Comparison of ENCODE assay signal across 8 mouse cellular contexts in the genomic region with DNA sequence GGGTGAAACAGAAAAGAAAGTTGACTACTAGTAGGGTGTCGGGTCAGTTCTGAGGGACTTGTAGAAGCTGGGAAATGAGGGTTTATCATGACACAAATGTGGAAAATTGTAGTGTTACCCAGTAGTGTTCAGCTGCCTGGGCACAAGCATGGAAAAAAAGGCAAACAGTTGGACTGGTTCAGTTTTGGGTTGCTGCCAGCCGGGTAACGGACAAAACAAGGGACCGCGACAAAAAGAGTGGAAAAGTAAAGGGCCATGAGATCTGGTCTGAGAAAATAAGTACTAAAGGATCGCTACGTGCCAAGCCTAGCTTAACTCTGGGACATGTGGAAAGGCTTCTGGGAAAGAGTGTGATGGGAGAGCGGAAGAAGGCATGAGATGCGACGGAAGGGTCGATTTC. TPM values are rescaled to one million over a fixed set of nuclear protein-coding genes. Genes with fewer than 3 reads are reported as not detected.
DNase-seq lines count a peak whose midpoint lies in the region; ATAC-seq and TF ChIP-seq lines count a peak whose summit lies in the region.

No protein-coding gene starts in this region.

- TF ChIP-seq POLR2A in CH12.LX (IDR thresholded peaks at IDR 0.05; ENCODE audit: low read depth, low read length), result no peak

- in situ Hi-C loops in CH12.LX (cut with MboI; ENCODE audit: low pct_ligation_motif_present, low pct_unique_long_range_greater_than_20kb, low sequenced_read_pairs), result no loop called here

- dilution Hi-C loops in CH12.LX (cut with MboI; ENCODE audit: extremely low pct_ligation_motif_present, extremely low pct_unique_long_range_greater_than_20kb, low sequenced_read_pairs), result no loop called here

- H3K4me3 ChIP-seq in heart, embryonic 13.5 days, result peak overlapping the region; percentile 75
- H3K4me3 ChIP-seq in CH12.LX (replicated peaks in 1 of 3; ENCODE audit: low read depth in 2 of 3, low read length in 2 of 3, poor library complexity in 1 of 3), result peak overlapping the region in 1 of 3 experiments; percentile 53
- peak overlapping the region; percentile 64 for H3K4me3 ChIP-seq in forebrain, embryonic 14.5 days (ENCODE audit: low read depth, low read length)
- H3K4me3 ChIP-seq in liver, embryonic 14.5 days (ENCODE audit: insufficient read depth in 1 of 2, low read depth in 2 of 2, low read length in 2 of 2), result peak overlapping the region in 1 of 2 experiments; percentile 51; a peak in 1 of 4 replicates

- no peak for TF ChIP-seq EP300 in CH12.LX (IDR thresholded peaks at IDR 0.05; ENCODE audit: low read length)
- no peak for TF ChIP-seq EP300 in liver, embryonic 14.5 days (IDR thresholded peaks at IDR 0.05; ENCODE audit: low read depth)

- H3K9me3 ChIP-seq in heart, embryonic 13.5 days, result no peaks in the 10 kb centered on the region
- H3K9me3 ChIP-seq in CH12.LX (replicated peaks; ENCODE audit: low read length), result no peaks in the 10 kb centered on the region
- H3K9me3 ChIP-seq in forebrain, embryonic 14.5 days (replicated peaks; ENCODE audit: control insufficient read depth, low read length), result no peaks in the 10 kb centered on the region
- H3K9me3 ChIP-seq in liver, embryonic 14.5 days (ENCODE audit: control insufficient read depth, low read length), result no peaks in the 10 kb centered on the region

- no peaks in the 10 kb centered on the region for H3K79me2 ChIP-seq in CH12.LX (replicated peaks; ENCODE audit: control insufficient read depth, extremely low read depth, insufficient read depth, poor library complexity, severe bottlenecking)

- H3K27me3 ChIP-seq in heart, embryonic 13.5 days (replicated peaks), result no peaks in the 10 kb centered on the region
- H3K27me3 ChIP-seq in CH12.LX (replicated peaks), result no peaks in the 10 kb centered on the region
- H3K27me3 ChIP-seq in forebrain, embryonic 14.5 days (replicated peaks; ENCODE audit: control insufficient read depth, insufficient read depth, low read length), result no peaks in the 10 kb centered on the region
- peaks cover 22% of the 10 kb centered on the region for H3K27me3 ChIP-seq in liver, embryonic 14.5 days (ENCODE audit: control insufficient read depth, insufficient read depth, low read length)

- peaks cover 19% of the 10 kb centered on the region for H3K4me1 ChIP-seq in heart, embryonic 13.5 days
- no peaks in the 10 kb centered on the region; a peak in 1 of 4 replicates for H3K4me1 ChIP-seq in CH12.LX (ENCODE audit: control insufficient read depth in 1 of 2, insufficient read depth in 2 of 2)
- H3K4me1 ChIP-seq in forebrain, embryonic 14.5 days (ENCODE audit: control insufficient read depth, insufficient read depth, low read length), result peaks cover 8% of the 10 kb centered on the region
- no peaks in the 10 kb centered on the region for H3K4me1 ChIP-seq in liver, embryonic 14.5 days (replicated peaks; ENCODE audit: control insufficient read depth in 2 of 2, insufficient read depth in 2 of 2, low read length in 1 of 2)

- 46% methylated on average over 11 of the region's 11 CpGs for WGBS in heart, embryonic 13.5 days
- 41% methylated on average over 11 of the region's 11 CpGs for WGBS in forebrain, embryonic 14.5 days
- WGBS in liver, embryonic 14.5 days (ENCODE audit: insufficient replicate concordance), result 44% methylated on average over 11 of the region's 11 CpGs

- no peak for TF ChIP-seq CTCF in CH12.LX (conservative IDR thresholded peaks at IDR 0.05 in 1 of 2, IDR thresholded peaks at IDR 0.05 in 1 of 2; ENCODE audit: low read depth in 2 of 2, low read length in 2 of 2)
- TF ChIP-seq CTCF in liver, embryonic 14.5 days (IDR thresholded peaks at IDR 0.05; ENCODE audit: low read depth), result no peak

- H3K36me3 ChIP-seq in heart, embryonic 13.5 days, result no peaks in the 10 kb centered on the region
- no peaks in the 10 kb centered on the region for H3K36me3 ChIP-seq in CH12.LX (replicated peaks in 1 of 2; ENCODE audit: control insufficient read depth in 1 of 2, insufficient read depth in 1 of 2, low read length in 1 of 2)
- H3K36me3 ChIP-seq in forebrain, embryonic 14.5 days (ENCODE audit: control insufficient read depth, insufficient read depth, low read length), result no peaks in the 10 kb centered on the region
- H3K36me3 ChIP-seq in liver, embryonic 14.5 days (replicated peaks; ENCODE audit: control insufficient read depth, insufficient read depth, low read depth), result no peaks in the 10 kb centered on the region

- ATAC-seq in heart, embryonic 13.5 days (ENCODE audit: extremely low read depth, insufficient number of reproducible peaks, low FRiP score, low TSS enrichment), result no peak
- ATAC-seq in forebrain, embryonic 14.5 days, result no peak
- no peak for ATAC-seq in liver, embryonic 14.5 days (ENCODE audit: insufficient read depth)
- ATAC-seq in granulocyte monocyte progenitor cell, adult 5-6 weeks (replicated peaks; ENCODE audit: poor library complexity, severe bottlenecking), result no peak

- DNase-seq in heart, adult 8-10 months (ENCODE audit: low spot score), result no peak
- no peak for DNase-seq in CH12.LX (ENCODE audit: extremely low read depth)
- no peak for DNase-seq in forebrain, embryonic 14.5 days (ENCODE audit: low spot score)
- no peak for DNase-seq in liver, embryonic 14.5 days (ENCODE audit: low read depth in 3 of 3, low spot score in 3 of 3)
- no peak for DNase-seq in cerebellum, adult 11 months
- DNase-seq in gastrocnemius, postnatal 25 days, result no peak

- H3K4me2 ChIP-seq in heart, embryonic 13.5 days, result peak overlapping the region; percentile 76
- peak overlapping the region; percentile 79; the same call in 1 of the 2 replicates for H3K4me2 ChIP-seq in CH12.LX (ENCODE audit: insufficient read depth, low read depth, poor library complexity, severe bottlenecking)
- H3K4me2 ChIP-seq in forebrain, embryonic 14.5 days (ENCODE audit: low read length), result peak overlapping the region; percentile 63
- peak overlapping the region; percentile 50; the same call in 1 of the 2 replicates for H3K4me2 ChIP-seq in liver, embryonic 14.5 days (ENCODE audit: low read depth)

- TF ChIP-seq RAD21 in CH12.LX (IDR thresholded peaks at IDR 0.05; ENCODE audit: low read depth, low read length), result no peak

- peak overlapping the region; percentile 89 for H3K27ac ChIP-seq in heart, embryonic 13.5 days (replicated peaks)
- no peak overlapping the region for H3K27ac ChIP-seq in CH12.LX (ENCODE audit: insufficient read depth, low read depth)
- H3K27ac ChIP-seq in forebrain, embryonic 14.5 days (ENCODE audit: low read depth, low read length), result peak overlapping the region; percentile 87
- no peak overlapping the region for H3K27ac ChIP-seq in liver, embryonic 14.5 days

- peak overlapping the region; percentile 59; the same call in 1 of the 2 replicates for H3K9ac ChIP-seq in heart, embryonic 13.5 days
- no peak overlapping the region for H3K9ac ChIP-seq in CH12.LX (ENCODE audit: insufficient read depth, low read depth)
- H3K9ac ChIP-seq in forebrain, embryonic 14.5 days (ENCODE audit: low read length), result no peak overlapping the region
- no peak overlapping the region for H3K9ac ChIP-seq in liver, embryonic 14.5 days (replicated peaks)

TF ChIP-seq in CH12.LX, 34 proteins besides CTCF, POLR2A, EP300 and RAD21 (continues in another document):
- TF ChIP-seq E2F4 (IDR thresholded peaks at IDR 0.05; ENCODE audit: insufficient replicate concordance, low read depth, low read length) (no peak), MAZ (IDR thresholded peaks at IDR 0.05; ENCODE audit: low read depth, low read length) (no peak), MAX (IDR thresholded peaks at IDR 0.05; ENCODE audit: low read length) (no peak), JUN (IDR thresholded peaks at IDR 0.05; ENCODE audit: insufficient read depth, low read depth, low read length) (no peak), ZNF384 (IDR thresholded peaks at IDR 0.05; ENCODE audit: low read depth, low read length) (no peak)

RNA-seq across cellular contexts. Expression of a gene that starts 0.4 kb away (rescaled TPM):
- 6.4 and 6.9 TPM in 2 replicates for polyA plus RNA-seq in heart, embryonic 13.5 days (2015; fragmentation: Nextera tagmentation; extraction: Ambion mirVana)
- total RNA-seq in heart, adult 8-10 months (2022), result 1 to 10 TPM; 6.5 to 9.4 (median 7.5) TPM
- 1.8 and 2.2 TPM in 2 replicates for total RNA-seq in CH12.LX (2012; rRNA removed)
- total RNA-seq in CH12.LX (2014; rRNA removed), result 0.32 and 0.68 TPM in 2 replicates
- 1.1 and 2.2 TPM in 2 replicates for polyA plus RNA-seq in CH12.LX (2012; ENCODE audit: insufficient read length, low read depth)
- 9.4 and 9.6 TPM in 2 replicates for polyA plus RNA-seq in forebrain, embryonic 14.5 days (2014; fragmentation: Nextera tagmentation; extraction: Ambion mirVana)
- 3.1 and 3.5 TPM in 2 replicates for polyA plus RNA-seq in liver, embryonic 14.5 days (2012; rRNA removed)
- polyA plus RNA-seq in liver, embryonic 14.5 days (2014; fragmentation: Nextera tagmentation; extraction: Ambion mirVana), result 1.5 and 1.6 TPM in 2 replicates
- 2.2 and 3.6 TPM in 2 replicates for total RNA-seq in granulocyte monocyte progenitor cell, adult 5-6 weeks (2014; fragmentation: Nextera tagmentation)
- total RNA-seq in granulocyte monocyte progenitor cell, adult 5-6 weeks (2017), result 0.67 and 3.0 TPM in 2 replicates
- 1 to 10 TPM; 1.8 to 2.3 TPM for total RNA-seq in gastrocnemius, postnatal 25 days (2021)

RNA-seq across cellular contexts. Expression of a gene that starts 29.2 kb away (rescaled TPM):
- polyA plus RNA-seq in heart, embryonic 13.5 days (2015; fragmentation: Nextera tagmentation; extraction: Ambion mirVana), result 22.4 and 23.3 TPM in 2 replicates
- 10 to 100 TPM; 34.4 to 41.6 (median 40.6) TPM for total RNA-seq in heart, adult 8-10 months (2022)
- 32.3 and 41.0 TPM in 2 replicates for total RNA-seq in CH12.LX (2012; rRNA removed)
- 63.8 and 66.2 TPM in 2 replicates for total RNA-seq in CH12.LX (2014; rRNA removed)
- 38.4 and 39.9 TPM in 2 replicates for polyA plus RNA-seq in CH12.LX (2012; ENCODE audit: insufficient read length, low read depth)
- polyA plus RNA-seq in forebrain, embryonic 14.5 days (2014; fragmentation: Nextera tagmentation; extraction: Ambion mirVana), result 53.6 and 59.0 TPM in 2 replicates
- polyA plus RNA-seq in liver, embryonic 14.5 days (2012; rRNA removed), result 4.2 and 5.4 TPM in 2 replicates
- 10.3 and 11.6 TPM in 2 replicates for polyA plus RNA-seq in liver, embryonic 14.5 days (2014; fragmentation: Nextera tagmentation; extraction: Ambion mirVana)
- 37.0 and 55.5 TPM in 2 replicates for total RNA-seq in granulocyte monocyte progenitor cell, adult 5-6 weeks (2014; fragmentation: Nextera tagmentation)
- total RNA-seq in granulocyte monocyte progenitor cell, adult 5-6 weeks (2017), result 46.9 and 47.9 TPM in 2 replicates
- 10 to 100 TPM; 33.0 to 37.1 TPM for total RNA-seq in gastrocnemius, postnatal 25 days (2021)

RNA-seq across cellular contexts. Expression of a gene that starts 50.0 kb away (rescaled TPM):
- polyA plus RNA-seq in heart, embryonic 13.5 days (2015; fragmentation: Nextera tagmentation; extraction: Ambion mirVana), result 16.7 and 20.0 TPM in 2 replicates
- 10 to 100 TPM; 15.2 to 18.2 (median 16.1) TPM for total RNA-seq in heart, adult 8-10 months (2022)
- 15.8 and 31.5 TPM in 2 replicates for total RNA-seq in CH12.LX (2012; rRNA removed)
- total RNA-seq in CH12.LX (2014; rRNA removed), result 43.9 and 44.5 TPM in 2 replicates
- polyA plus RNA-seq in CH12.LX (2012; ENCODE audit: insufficient read length, low read depth), result 77.8 and 82.0 TPM in 2 replicates
- 39.2 and 49.1 TPM in 2 replicates for polyA plus RNA-seq in forebrain, embryonic 14.5 days (2014; fragmentation: Nextera tagmentation; extraction: Ambion mirVana)
- 5.3 and 8.1 TPM in 2 replicates for polyA plus RNA-seq in liver, embryonic 14.5 days (2012; rRNA removed)
- 10.3 and 11.4 TPM in 2 replicates for polyA plus RNA-seq in liver, embryonic 14.5 days (2014; fragmentation: Nextera tagmentation; extraction: Ambion mirVana)
- 27.9 and 51.3 TPM in 2 replicates for total RNA-seq in granulocyte monocyte progenitor cell, adult 5-6 weeks (2014; fragmentation: Nextera tagmentation)
- 40.8 and 50.2 TPM in 2 replicates for total RNA-seq in granulocyte monocyte progenitor cell, adult 5-6 weeks (2017)
- 1 to 10 TPM; 7.1 to 7.4 TPM for total RNA-seq in gastrocnemius, postnatal 25 days (2021)

Comparison
In these comparisons a context has a peak if more than half of its experiments do, and no peak if none do; other contexts are left out.
1. H3K27ac ChIP-seq: peak in heart, embryonic 13.5 days (single experiment) and forebrain, embryonic 14.5 days (single experiment); none in CH12.LX (single experiment) and liver, embryonic 14.5 days (single experiment).
2. Peak in every context shown above with its lines, with median percentiles within 50 percentile points of each other: H3K4me2 ChIP-seq.